Mouse (Mus musculus) activated CD4-positive, CD25-positive, alpha-beta regulatory T cell, adult 9 weeks (primary cell): ENCODE data around the gene Gm3286. TPM values are rescaled to one million over a fixed set of nuclear protein-coding genes. Genes with fewer than 3 reads are reported as not detected.

Source experiments
- polyA plus RNA-seq: library from polyadenylated mRNA; unstranded; fragments of 100-300 nt; shearing (Covaris generic); gene quantifications from one replicate; pipeline ENCODE4 v1.2.1, GENCODE M21; 2017

Gene Gm3286
- polyA plus RNA-seq: not detected

GRCm38 (mm10) chr5:95510458-95510857, at the start of gene Gm3286:
Gene Gm3286 (plus strand): TSS chr5:95510758.

Other genes starting within 250 kb of the Gm3286 start
- gene Gm10424, start 238.0 kb upstream of the Gm3286 start, polyA plus RNA-seq: not detected
- not detected for gene Gm3259, start 204.8 kb upstream of the Gm3286 start, polyA plus RNA-seq
- gene D5Ertd577e, start 54.0 kb upstream of the Gm3286 start, polyA plus RNA-seq: not detected
- gene Gm7971, start 84.1 kb downstream of the Gm3286 start, polyA plus RNA-seq: not detected
- not detected for gene Gm7978, start 225.4 kb downstream of the Gm3286 start, polyA plus RNA-seq
- gene Gm7982, start 231.3 kb downstream of the Gm3286 start, polyA plus RNA-seq: not detected